Mouse (Mus musculus) brain, embryonic 18.5 days (tissue): ENCODE results near the gene Sgcg.
A peak's percentile ranks its signal among the peaks of the same experiment; 100 is the strongest.

Source experiments
- DNase-seq: peaks from one replicate; pipeline ENCODE4 v3.0.0-alpha.2; 2012; ENCODE audit warnings: low read depth, low spot score

Gene Sgcg

DNA sequence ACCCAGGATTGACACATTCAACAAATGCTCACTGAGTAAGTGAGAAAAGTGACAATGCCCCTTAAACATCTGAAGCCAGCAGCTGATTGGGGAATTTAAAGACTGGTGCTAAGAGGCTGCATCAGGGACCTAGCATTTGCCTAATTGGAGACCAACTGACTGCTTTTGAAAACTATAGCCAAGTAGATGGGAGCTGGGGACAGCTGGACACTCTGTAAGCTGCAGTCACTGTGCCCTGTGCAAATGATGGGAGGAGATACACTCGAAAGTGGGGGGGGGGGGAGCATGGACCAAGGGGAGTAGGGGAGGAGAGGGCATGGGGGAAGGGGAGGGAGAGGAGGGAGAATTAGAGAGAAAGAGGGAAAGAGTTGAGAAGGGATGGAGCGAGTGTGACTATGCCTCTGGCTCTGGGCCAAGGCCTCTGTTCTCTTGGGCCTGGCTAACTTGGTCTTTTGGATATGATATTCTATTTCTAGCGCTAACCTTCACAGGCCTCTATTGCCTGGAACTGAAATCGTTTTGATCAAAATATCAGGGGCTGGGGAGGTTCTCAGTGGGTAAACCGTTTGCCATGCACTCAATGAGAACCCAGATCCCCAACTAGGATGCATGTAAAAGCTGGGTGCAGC, 22.3 kb downstream of the Sgcg start:
- no peak for DNase-seq

GRCm38 (mm10) chr14:61232016-61232568, 26.2 kb downstream of the Sgcg start:
- DNase-seq = no peak

DNA sequence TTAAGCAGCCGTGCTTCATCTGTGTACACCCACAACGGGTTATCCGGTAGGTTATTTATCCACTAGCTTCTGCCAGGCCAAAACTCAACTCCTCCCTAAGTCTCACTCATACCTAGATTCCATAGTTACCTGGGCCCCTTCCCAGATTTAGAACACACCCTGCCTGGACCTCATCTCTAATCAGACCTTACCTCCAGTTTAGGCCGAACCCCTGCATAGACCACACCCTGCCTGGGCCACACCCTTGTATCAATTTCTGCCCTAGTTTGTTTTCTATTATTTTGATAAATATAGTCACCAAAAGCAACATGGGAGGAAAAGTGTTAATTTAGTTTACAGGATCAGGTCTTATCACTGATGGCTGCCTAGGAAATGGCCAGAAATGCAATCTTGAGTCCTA, 28.1 kb downstream of the Sgcg start:
- DNase-seq = no peak

DNA sequence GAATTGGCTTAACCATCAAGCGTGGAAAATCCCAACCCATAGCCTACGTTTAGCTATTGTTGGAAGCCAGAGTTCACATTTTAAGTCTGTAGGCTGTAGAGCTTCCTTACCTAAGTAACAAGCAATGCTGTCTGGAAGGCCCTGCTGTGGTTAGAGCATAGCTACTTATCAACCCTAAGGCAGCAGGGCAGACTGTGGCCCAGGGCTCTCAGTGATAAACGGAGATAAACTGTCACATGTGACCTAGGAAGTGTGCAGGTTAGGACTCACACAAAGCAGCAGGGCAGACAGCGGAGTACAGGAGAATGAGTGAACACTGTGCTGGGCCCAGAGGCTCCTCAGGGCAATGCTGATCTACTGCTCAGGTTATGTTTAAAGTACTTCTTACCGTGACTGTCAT, 28.5 kb downstream of the Sgcg start:
- DNase-seq = no peak

- DNase-seq = no peak
Observed at GRCm38 (mm10) chr14:61226151-61226550, 32.1 kb downstream of the Sgcg start.

DNA sequence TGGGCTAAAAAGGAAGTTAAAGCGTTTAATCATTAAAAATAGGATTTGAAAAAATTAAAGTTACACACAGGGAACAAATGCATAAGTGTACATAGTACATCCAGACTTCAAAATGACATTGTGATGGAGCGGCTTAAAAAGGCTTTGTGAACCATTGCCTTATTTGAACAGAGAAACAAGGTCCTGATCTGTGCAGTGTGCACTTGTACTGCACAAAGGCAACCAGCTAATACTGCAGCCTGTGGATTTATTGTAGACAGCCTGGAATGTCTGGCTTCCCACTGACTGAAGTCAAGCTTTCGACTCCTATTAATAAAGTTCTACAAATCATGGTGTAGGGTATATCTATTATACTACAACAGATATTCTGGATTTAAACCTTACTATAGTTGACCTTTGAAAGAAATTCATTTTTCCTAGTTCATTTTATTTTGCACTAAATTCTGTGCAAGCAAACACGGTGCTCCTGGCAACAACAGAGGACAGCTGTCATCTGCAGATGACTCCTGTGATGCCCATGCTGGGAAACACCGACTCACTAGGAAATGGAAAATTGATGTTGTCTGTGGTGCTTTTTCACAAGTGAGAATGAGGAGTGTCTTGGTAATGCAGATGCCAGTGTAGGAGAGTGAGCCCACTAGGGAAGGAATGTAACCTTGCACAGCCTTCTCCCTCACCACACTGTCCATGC, 33.8 kb downstream of the Sgcg start:
- no peak for DNase-seq

GRCm38 (mm10) chr14:61223740-61224139, 34.5 kb downstream of the Sgcg start:
- no peak for DNase-seq

- DNase-seq = no peak
Observed at GRCm38 (mm10) chr14:61222506-61222905, 35.8 kb downstream of the Sgcg start.

- no peak for DNase-seq
Observed at GRCm38 (mm10) chr14:61221166-61221565, 37.1 kb downstream of the Sgcg start.

- DNase-seq = no peak
Observed at GRCm38 (mm10) chr14:61211754-61212153, 46.5 kb downstream of the Sgcg start.

- no peak for DNase-seq
Observed at GRCm38 (mm10) chr14:61210111-61210510, 48.2 kb downstream of the Sgcg start.

GRCm38 (mm10) chr14:61194416-61194815, 63.9 kb downstream of the Sgcg start:
- DNase-seq = no peak

GRCm38 (mm10) chr14:61192326-61192725, 66.0 kb downstream of the Sgcg start:
- DNase-seq = no peak

DNA sequence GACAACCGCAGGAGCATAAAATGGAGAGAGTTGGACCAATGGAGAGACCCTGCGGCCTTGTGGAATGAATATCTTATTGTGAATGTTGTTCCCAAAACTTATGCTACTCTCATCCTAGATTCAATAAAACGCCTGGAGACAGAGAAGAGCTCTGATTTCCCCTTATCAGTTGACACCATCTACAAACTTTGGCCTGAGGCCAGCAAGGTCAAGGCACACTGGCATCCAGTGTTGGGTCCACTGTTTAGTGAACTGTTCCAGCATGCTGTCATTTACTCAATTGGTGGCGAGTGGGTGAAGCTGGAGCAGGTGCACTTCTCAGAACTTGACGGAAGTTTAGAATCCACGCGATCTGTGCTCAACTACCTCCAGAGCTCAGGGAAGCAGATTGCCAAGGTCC, 66.4 kb downstream of the Sgcg start:
- no peak for DNase-seq

DNA sequence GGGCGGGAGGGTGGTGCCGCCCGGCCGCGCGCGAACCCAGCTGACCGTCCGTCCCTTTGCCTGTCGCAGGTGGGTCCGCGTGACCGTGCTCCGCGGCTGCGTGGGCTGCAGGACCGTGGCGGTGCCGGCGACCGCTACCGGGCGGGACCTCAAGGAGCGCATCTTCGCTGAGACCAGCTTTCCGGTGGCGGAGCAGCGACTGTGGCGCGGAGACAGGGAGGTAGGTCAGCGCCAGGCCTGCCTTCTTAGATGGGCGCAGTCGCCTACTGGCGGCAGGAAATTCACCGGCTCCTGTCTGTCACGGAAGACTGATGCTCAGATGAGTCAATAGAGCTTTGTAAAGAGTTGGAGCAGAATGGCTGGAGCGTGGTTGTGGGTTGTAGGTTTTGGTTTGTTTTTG, 85.1 kb downstream of the Sgcg start:
- DNase-seq = no peak

GRCm38 (mm10) chr14:61172548-61173158, 85.6 kb downstream of the Sgcg start:
- peak; percentile 94 for DNase-seq

DNA sequence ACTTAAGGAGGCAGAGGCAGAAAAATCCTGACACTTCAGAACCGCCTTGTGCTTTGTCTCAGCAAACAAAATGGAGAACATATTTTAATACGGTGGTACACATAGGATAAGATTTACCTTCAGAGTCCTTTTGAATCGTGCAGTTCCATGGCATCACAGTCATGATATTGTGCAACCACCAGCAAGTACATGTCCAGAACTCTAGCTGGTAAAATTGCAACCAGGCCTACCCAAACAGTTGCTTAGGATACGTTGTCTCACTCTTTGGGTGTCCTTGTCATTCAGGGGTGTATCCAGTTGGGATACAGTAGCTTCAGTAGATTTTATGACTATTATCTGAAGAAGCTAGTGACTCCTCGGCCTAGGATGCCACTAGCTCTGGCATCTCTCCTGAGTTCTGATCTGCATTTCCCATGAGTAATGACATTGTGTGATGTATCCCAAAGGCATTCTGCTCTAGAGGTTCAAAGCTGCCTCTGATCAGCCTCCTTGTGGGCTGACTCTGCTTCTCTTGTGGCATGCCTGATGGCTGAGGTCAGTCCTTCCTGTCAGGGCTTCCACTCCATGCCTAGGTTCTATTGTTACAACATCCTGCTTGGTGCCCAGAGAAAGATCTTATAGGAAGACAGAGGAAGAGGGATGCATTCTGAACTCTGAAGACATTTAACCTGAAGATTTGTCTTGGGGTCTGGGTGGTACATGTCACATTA, 86.9 kb downstream of the Sgcg start:
- no peak for DNase-seq
